Comparison of ENCODE assay signal across 8 mouse cellular contexts in the genomic region with DNA sequence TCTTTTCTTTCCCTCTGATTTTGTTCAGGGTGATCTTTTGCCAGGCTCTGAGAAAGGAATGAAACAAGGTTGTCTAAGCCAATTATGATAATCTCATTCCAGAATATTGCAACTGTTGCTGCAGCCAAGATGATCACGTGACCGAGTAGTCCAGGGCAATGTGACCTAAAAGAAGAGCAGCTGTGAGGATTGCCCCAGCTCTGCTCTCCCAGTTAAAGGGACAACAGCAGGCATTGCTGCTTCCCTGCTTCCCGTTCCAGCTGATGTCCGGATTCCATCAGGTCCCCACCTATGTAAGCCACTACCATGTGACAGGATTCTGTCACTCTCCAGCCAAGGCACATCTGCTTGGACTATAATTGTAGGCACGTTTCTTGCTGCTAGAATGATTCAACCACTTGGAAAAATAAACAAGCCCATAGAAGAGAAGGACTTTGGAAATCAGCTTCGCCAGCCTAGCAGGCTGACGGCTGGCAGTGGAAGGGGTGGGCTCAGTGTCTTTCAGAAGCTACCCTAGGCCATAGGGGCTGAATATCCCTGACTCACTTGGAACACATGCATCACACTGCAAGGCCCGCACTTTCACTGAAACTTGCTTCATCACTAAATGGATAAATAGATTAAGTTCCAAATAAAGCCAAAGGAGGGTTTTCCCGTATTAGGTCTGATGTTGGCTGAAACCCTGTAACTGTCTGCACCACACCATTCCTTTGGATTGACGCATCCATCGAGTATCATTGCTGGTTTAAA. TPM values are rescaled to one million over a fixed set of nuclear protein-coding genes. Genes with fewer than 3 reads are reported as not detected.
DNase-seq lines count a peak whose midpoint lies in the region; ATAC-seq and TF ChIP-seq lines count a peak whose summit lies in the region.

No protein-coding gene starts in this region.

- TF ChIP-seq POLR2A in brain, embryonic 14.5 days (IDR thresholded peaks at IDR 0.05; ENCODE audit: borderline replicate concordance, extremely low read depth, insufficient read depth, insufficient read length, poor library complexity, severe bottlenecking), result no peak

- H3K27me3 ChIP-seq in kidney, embryonic 15.5 days, result no peaks in the 10 kb centered on the region
- H3K27me3 ChIP-seq in midbrain, embryonic 14.5 days (ENCODE audit: control insufficient read depth, insufficient read depth, low read length), result no peaks in the 10 kb centered on the region

- 59% methylated on average over 11 of the region's 11 CpGs for WGBS in kidney, embryonic 15.5 days
- 43% methylated on average over 11 of the region's 11 CpGs for WGBS in midbrain, embryonic 14.5 days

- ATAC-seq in kidney, embryonic 15.5 days (replicated peaks; ENCODE audit: low FRiP score), result no peak
- peak; percentile 10; the same call in 1 of the 2 replicates for ATAC-seq in midbrain, embryonic 14.5 days (ENCODE audit: low FRiP score, low TSS enrichment)
- no peak for ATAC-seq in granulocyte monocyte progenitor cell, adult 5-6 weeks (replicated peaks; ENCODE audit: poor library complexity, severe bottlenecking)

- no peak overlapping the region for H3K27ac ChIP-seq in kidney, embryonic 15.5 days
- H3K27ac ChIP-seq in midbrain, embryonic 14.5 days (replicated peaks; ENCODE audit: low read depth, low read length), result peak overlapping the region; percentile 63; the same call in 1 of the 2 replicates

- H3K9ac ChIP-seq in kidney, embryonic 15.5 days, result no peak overlapping the region
- H3K9ac ChIP-seq in midbrain, embryonic 14.5 days (replicated peaks; ENCODE audit: low read length), result no peak overlapping the region

- no peaks in the 10 kb centered on the region for H3K9me3 ChIP-seq in kidney, embryonic 15.5 days (replicated peaks)
- no peaks in the 10 kb centered on the region for H3K9me3 ChIP-seq in midbrain, embryonic 14.5 days (ENCODE audit: control insufficient read depth, low read length)

- no peaks in the 10 kb centered on the region for H3K36me3 ChIP-seq in kidney, embryonic 15.5 days
- no peaks in the 10 kb centered on the region for H3K36me3 ChIP-seq in midbrain, embryonic 14.5 days (ENCODE audit: control insufficient read depth, insufficient read depth, low read length)

- H3K4me2 ChIP-seq in kidney, embryonic 15.5 days, result no peak overlapping the region
- H3K4me2 ChIP-seq in midbrain, embryonic 14.5 days (ENCODE audit: low read length), result peak overlapping the region; percentile 30

- no peak for TF ChIP-seq CTCF in brain, embryonic 14.5 days (IDR thresholded peaks at IDR 0.05; ENCODE audit: borderline replicate concordance, extremely low read depth, insufficient read depth, insufficient read length)

- no peak overlapping the region for H3K4me3 ChIP-seq in kidney, embryonic 15.5 days (replicated peaks)
- 0 out of 2 replicates have a peak overlapping the region, but pooled peaks have one; percentile 9 for H3K4me3 ChIP-seq in midbrain, embryonic 14.5 days (replicated peaks; ENCODE audit: low read depth, low read length)

- DNase-seq in kidney, adult 11 months, result peak; percentile 82
- DNase-seq in brain, embryonic 14.5 days (ENCODE audit: low read depth), result peak; percentile 62
- DNase-seq in heart, adult 9 months (ENCODE audit: low spot score in 2 of 2), result peak; percentile 90 to 92
- DNase-seq in layer of hippocampus, postnatal 10 days (ENCODE audit: low spot score in 2 of 2), result peak; percentile 41 to 44
- DNase-seq in midbrain, embryonic 14.5 days, result peak; percentile 74
- DNase-seq in B cell, adult 2 months, result no peak

- peaks cover 15% of the 10 kb centered on the region for H3K4me1 ChIP-seq in kidney, embryonic 15.5 days
- peaks cover 17% of the 10 kb centered on the region for H3K4me1 ChIP-seq in midbrain, embryonic 14.5 days (ENCODE audit: control insufficient read depth, insufficient read depth, low read length)

RNA-seq across cellular contexts. Expression of gene Gpam, which starts 23.8 kb away (rescaled TPM):
- 18.1 and 19.0 TPM in 2 replicates for polyA plus RNA-seq in kidney, embryonic 15.5 days (2015; fragmentation: Nextera tagmentation; extraction: Ambion mirVana)
- polyA plus RNA-seq in brain, embryonic 14.5 days (2012; rRNA removed), result 24.3 and 30.5 TPM in 2 replicates
- total RNA-seq in layer of hippocampus, postnatal 10 days (2021), result 10 to 100 TPM; 73.0 to 76.0 TPM
- polyA plus RNA-seq in midbrain, embryonic 14.5 days (2014; fragmentation: Nextera tagmentation; extraction: Ambion mirVana), result 19.3 and 28.7 TPM in 2 replicates
- 7.7 and 11.0 TPM in 2 replicates for total RNA-seq in granulocyte monocyte progenitor cell, adult 5-6 weeks (2014; fragmentation: Nextera tagmentation)
- 9.0 and 10.7 TPM in 2 replicates for total RNA-seq in granulocyte monocyte progenitor cell, adult 5-6 weeks (2017)

Comparison
In these comparisons a context has a peak if more than half of its experiments do, and no peak if none do; other contexts are left out.
1. DNase-seq: peak in kidney, adult 11 months (single experiment), brain, embryonic 14.5 days (single experiment), heart, adult 9 months (2 of 2), layer of hippocampus, postnatal 10 days (2 of 2) and midbrain, embryonic 14.5 days (single experiment); none in B cell, adult 2 months (0 of 2).